Mouse (Mus musculus): ENCODE results near the gene Ywhaq.

- TF ChIP-seq CTCF (IDR thresholded peaks at IDR 0.05; ENCODE audit: extremely low read depth, insufficient read length, insufficient replicate concordance, low read depth, low read length) (no peak), POLR2A (IDR thresholded peaks at IDR 0.05; ENCODE audit: low read depth, low read length) (no peak)
Observed at GRCm38 (mm10) chr12:21431950-21432349, 14.5 kb upstream of the Ywhaq start.
